Mouse (Mus musculus) heart, embryonic 14.5 days (tissue): ENCODE results near the gene Mgst2. TPM values are rescaled to one million over a fixed set of nuclear protein-coding genes. Genes with fewer than 3 reads are reported as not detected.

Source experiments
- ATAC-seq: fragments of 200-750 bp; cut with Nextera tagmentation; 2 replicates; pipeline ENCODE4 v1.8.0; 2017; ENCODE audit warnings: low read depth, moderate TSS enrichment; ENCODE audit not compliant: insufficient number of reproducible peaks, insufficient read depth, low FRiP score
- H3K27ac ChIP-seq, 2 experiments: fragments of 200-500 bp in 1 of 2; fragments of 300-500 bp in 1 of 2; sonication (generic) in 1 of 2; replicated peaks in 1 of 2; 2 replicates each; pipeline ENCODE4 v1.5.1; 2012 to 2014; ENCODE audit warnings: low read depth in 2 of 2, low read length in 2 of 2, control low read depth in 1 of 2, mild to moderate bottlenecking in 1 of 2, mixed read lengths in 1 of 2; ENCODE audit not compliant: control insufficient read depth in 1 of 2, insufficient read depth in 1 of 2
- H3K27me3 ChIP-seq: fragments of 300-500 bp; sonication (generic); 2 replicates; pipeline ENCODE4 v1.6.1; 2014; ENCODE audit warnings: mild to moderate bottlenecking, low read length, control low read depth; ENCODE audit not compliant: control insufficient read depth, insufficient read depth
- H3K36me3 ChIP-seq: fragments of 300-500 bp; sonication (generic); 2 replicates; pipeline ENCODE4 v1.6.1; 2014; ENCODE audit warnings: mild to moderate bottlenecking, control low read depth, low read length, mixed read lengths; ENCODE audit not compliant: control insufficient read depth, insufficient read depth
- H3K4me1 ChIP-seq, 2 experiments: fragments of 200-500 bp in 1 of 2; fragments of 300-500 bp in 1 of 2; sonication (generic) in 1 of 2; 2 replicates each; pipeline ENCODE4 v1.6.1; 2012 to 2014; ENCODE audit warnings: low read length in 2 of 2, control low read depth in 1 of 2, mixed read lengths in 1 of 2; ENCODE audit not compliant: control insufficient read depth in 2 of 2, insufficient read depth in 2 of 2
- H3K4me2 ChIP-seq: fragments of 300-500 bp; sonication (generic); 2 replicates; pipeline ENCODE4 v1.6.1; 2014; ENCODE audit warnings: mild to moderate bottlenecking, low read length
- H3K4me3 ChIP-seq, 2 experiments: fragments of 200-500 bp in 1 of 2; fragments of 300-500 bp in 1 of 2; sonication (generic) in 1 of 2; 2 replicates each; pipeline ENCODE4 v1.5.1; 2012 to 2014; ENCODE audit warnings: low read length in 2 of 2, mild to moderate bottlenecking in 2 of 2, control low read depth in 1 of 2, low read depth in 1 of 2, moderate library complexity in 1 of 2; ENCODE audit not compliant: control insufficient read depth in 1 of 2, insufficient read depth in 1 of 2
- H3K9ac ChIP-seq: fragments of 300-500 bp; sonication (generic); 2 replicates; pipeline ENCODE4 v1.6.1; 2014; ENCODE audit warnings: mild to moderate bottlenecking, low read length
- H3K9me3 ChIP-seq: fragments of 300-500 bp; sonication (generic); 2 replicates; pipeline ENCODE4 v1.6.1; 2016; ENCODE audit warnings: low read length, control low read depth; ENCODE audit not compliant: control insufficient read depth
- WGBS: fragments of 180-500 bp; shearing (Covaris S2); extraction: QIAGEN DNeasy Blood & Tissue Kit; methylation state at CpG from one replicate; pipeline ENCODE4 v1.1.7; 2014; 5-methylcytosine and 5-hydroxymethylcytosine counted together
- polyA plus RNA-seq: library from polyadenylated mRNA; unstranded; fragments of >200 nt; fragmentation: Nextera tagmentation; extraction: Ambion mirVana; gene quantifications from 2 replicates; pipeline ENCODE4 v1.2.1, GENCODE M21; 2014

Mgst2 gene
- polyA plus RNA-seq, 1 experiment from 2014 or later: 5.1 TPM

GRCm38 (mm10) chr3:51652701-51653100, 7.5 kb upstream of the Mgst2 start:
- H3K9me3 ChIP-seq: no peaks in the 10 kb centered on the region

DNA sequence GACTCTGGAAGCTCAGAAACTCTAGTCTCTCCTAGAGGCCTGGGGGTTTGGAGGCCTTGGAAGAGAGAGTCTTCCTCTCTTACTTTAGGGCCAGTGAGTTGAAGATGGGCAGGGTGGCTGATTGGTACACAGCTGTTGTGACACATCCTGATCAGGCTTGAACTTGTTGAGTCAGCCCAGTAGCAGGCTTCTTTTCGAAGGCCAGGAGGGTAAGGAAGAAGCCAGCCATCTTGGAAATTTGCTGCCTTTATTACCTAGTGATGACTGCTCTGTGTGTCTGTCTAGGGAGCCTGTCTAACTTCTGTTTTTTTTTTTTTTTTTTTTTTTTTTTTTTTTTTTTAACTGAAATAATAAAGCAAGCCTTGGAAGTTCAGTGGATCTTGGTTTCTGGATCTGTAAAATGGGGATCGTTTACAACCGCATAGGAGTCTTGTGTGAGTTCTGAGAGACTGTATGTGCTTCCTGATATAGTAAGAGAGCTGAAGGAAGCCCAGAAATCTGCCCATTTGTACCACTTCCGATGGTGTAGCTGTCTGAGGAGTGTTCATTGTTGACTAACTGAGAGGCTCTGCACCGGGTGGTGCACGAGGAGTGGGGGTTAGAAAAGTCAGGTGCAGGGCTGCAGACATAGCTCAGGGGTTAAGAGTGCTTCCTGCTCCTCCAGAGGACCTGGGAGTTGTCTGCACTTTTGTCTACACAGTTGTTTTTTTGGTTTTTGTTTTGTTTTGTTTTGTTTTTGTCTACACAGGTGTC, 5.7 kb upstream of the Mgst2 start:
- no peak overlapping the region for H3K4me2 ChIP-seq
- H3K27me3 ChIP-seq: no peaks in the 10 kb centered on the region
- H3K9ac ChIP-seq: no peak overlapping the region
- no peak for ATAC-seq
- no peak overlapping the region for H3K4me3 ChIP-seq
- H3K4me1 ChIP-seq: peaks cover 15 to 21% of the 10 kb centered on the region in 2 experiments
- no peaks in the 10 kb centered on the region for H3K9me3 ChIP-seq
- H3K27ac ChIP-seq: no peak overlapping the region
- no peaks in the 10 kb centered on the region for H3K36me3 ChIP-seq
- WGBS: 78% methylated on average over 6 of the region's 6 CpGs

More at GRCm38 (mm10) chr3:51652701-51653100, 7.5 kb upstream of the Mgst2 start:
- peak overlapping the region; percentile 58 for H3K4me2 ChIP-seq
- peak overlapping the region in 1 of 2 experiments; percentile 12; a peak in 1 of 4 replicates for H3K4me3 ChIP-seq
- no peaks in the 10 kb centered on the region for H3K36me3 ChIP-seq
- WGBS: 4% methylated on average over 7 of the region's 9 CpGs
- no peaks in the 10 kb centered on the region for H3K27me3 ChIP-seq
- H3K9ac ChIP-seq: peak overlapping the region; percentile 22
- peaks cover 21 to 26% of the 10 kb centered on the region in 2 experiments for H3K4me1 ChIP-seq
- ATAC-seq: 0 out of 2 replicates have a peak, but pooled peaks have one; percentile 25
- H3K27ac ChIP-seq: peak overlapping the region in 1 of 2 experiments; percentile 35; a peak in 2 of 4 replicates

DNA sequence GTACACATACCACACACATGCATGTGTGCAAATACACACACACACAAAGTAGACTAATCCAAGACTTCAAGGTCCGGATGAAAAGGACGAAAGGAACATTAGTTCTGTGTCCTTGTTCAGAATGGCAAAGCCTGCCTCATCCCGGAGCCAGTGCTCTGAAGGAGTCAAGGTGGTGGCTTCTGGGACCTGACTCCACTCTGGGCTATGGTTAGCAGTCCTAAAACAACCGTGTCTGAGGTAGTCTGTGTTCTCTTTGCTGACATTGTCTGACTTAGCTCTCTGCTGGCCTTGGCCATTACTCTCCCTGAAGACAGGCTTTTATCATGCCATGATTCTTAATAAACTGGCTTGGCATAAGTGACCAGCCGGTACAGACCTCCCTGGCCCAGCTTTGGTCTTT, 745 bp upstream of the Mgst2 start:
- ATAC-seq: no peak
- no peak overlapping the region for H3K4me2 ChIP-seq

DNA sequence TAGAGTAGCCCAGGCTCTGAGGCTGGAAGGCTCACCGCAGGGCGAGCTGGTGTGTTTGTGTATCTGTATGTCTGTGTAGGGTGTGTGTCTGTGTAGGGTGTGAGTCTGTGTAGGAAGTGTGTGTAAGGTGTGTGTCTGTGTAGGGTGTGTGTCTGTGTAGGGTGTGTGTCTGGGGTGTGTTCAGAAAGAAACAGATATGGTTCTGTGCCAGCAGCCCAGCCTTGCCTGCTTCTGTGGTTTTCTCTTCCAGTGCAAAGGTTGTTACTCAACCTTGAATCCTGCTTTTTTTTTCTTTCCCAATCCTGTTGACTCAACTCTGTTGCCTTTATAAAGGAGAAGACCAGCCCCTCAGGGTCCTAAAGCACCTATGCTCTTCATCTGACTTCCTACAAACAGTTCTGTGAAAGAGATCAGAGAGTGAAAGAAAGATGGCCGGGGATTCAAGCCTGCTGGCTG, 689 bp downstream of the Mgst2 start:
- H3K36me3 ChIP-seq: no peaks in the 10 kb centered on the region
- H3K9me3 ChIP-seq: no peaks in the 10 kb centered on the region
- H3K27me3 ChIP-seq: no peaks in the 10 kb centered on the region
- peaks cover 19 to 26% of the 10 kb centered on the region in 2 experiments for H3K4me1 ChIP-seq
- no peak overlapping the region for H3K4me2 ChIP-seq
- 86% methylated on average over 3 of the region's 3 CpGs for WGBS
- no peak overlapping the region for H3K4me3 ChIP-seq
- no peak overlapping the region for H3K9ac ChIP-seq
- H3K27ac ChIP-seq: no peak overlapping the region
- no peak for ATAC-seq

More for the DNA sequence above, 745 bp upstream of the Mgst2 start:
- H3K27me3 ChIP-seq: no peaks in the 10 kb centered on the region
- H3K4me1 ChIP-seq: peaks cover 19 to 27% of the 10 kb centered on the region in 2 experiments
- H3K27ac ChIP-seq: no peak overlapping the region
- 85% methylated on average over 5 of the region's 5 CpGs for WGBS
- no peaks in the 10 kb centered on the region for H3K36me3 ChIP-seq
- no peak overlapping the region for H3K4me3 ChIP-seq
- H3K9me3 ChIP-seq: no peaks in the 10 kb centered on the region
- no peak overlapping the region for H3K9ac ChIP-seq

DNA sequence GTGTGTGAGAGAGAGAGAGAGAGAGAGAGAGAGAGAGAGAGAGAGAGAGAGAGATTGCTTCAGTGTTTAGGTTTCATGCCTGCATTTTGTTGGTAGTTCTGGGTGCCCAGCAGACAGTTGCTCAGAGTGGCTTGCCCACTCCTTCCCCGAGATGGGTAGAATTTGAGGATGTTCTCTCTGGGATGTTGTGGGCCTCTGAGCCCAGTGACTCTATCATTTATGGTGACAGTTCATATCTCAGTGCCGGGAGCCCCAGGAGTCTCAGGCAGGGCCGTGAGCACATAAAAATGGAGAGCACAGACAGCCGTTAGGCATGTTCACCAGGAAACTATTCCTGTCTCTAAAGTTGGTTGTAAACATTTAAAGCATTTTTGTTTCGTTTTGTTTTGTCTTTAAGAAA, 1.2 kb downstream of the Mgst2 start:
- Histone ChIP-seq H3K27me3 (no peaks in the 10 kb centered on the region), H3K4me3 (no peak overlapping the region), H3K4me1 (peaks cover 22 to 26% of the 10 kb centered on the region in 2 experiments), H3K9me3 (no peaks in the 10 kb centered on the region), H3K9ac (no peak overlapping the region), H3K4me2 (no peak overlapping the region), H3K27ac (no peak overlapping the region), H3K36me3 (no peaks in the 10 kb centered on the region)
- 48% methylated on average over 5 of the region's 5 CpGs for WGBS
- no peak for ATAC-seq

GRCm38 (mm10) chr3:51661880-51662550, 1.9 kb downstream of the Mgst2 start:
- peaks cover 22 to 26% of the 10 kb centered on the region in 2 experiments for H3K4me1 ChIP-seq
- ATAC-seq: no peak
- no peaks in the 10 kb centered on the region for H3K36me3 ChIP-seq
- H3K27ac ChIP-seq: 0 out of 4 replicates have a peak overlapping the region, but pooled peaks of 1 of the 2 experiments have one; percentile 28
- peak overlapping the region; percentile 14; the same call in 1 of the 2 replicates for H3K9ac ChIP-seq
- WGBS: 67% methylated on average over 11 of the region's 11 CpGs
- H3K4me2 ChIP-seq: 0 out of 2 replicates have a peak overlapping the region, but pooled peaks have one; percentile 8
- no peak overlapping the region for H3K4me3 ChIP-seq
- H3K9me3 ChIP-seq: no peaks in the 10 kb centered on the region
- H3K27me3 ChIP-seq: no peaks in the 10 kb centered on the region

GRCm38 (mm10) chr3:51662557-51662956, 2.4 kb downstream of the Mgst2 start:
- H3K27me3 ChIP-seq: no peaks in the 10 kb centered on the region
- H3K4me3 ChIP-seq: no peak overlapping the region
- H3K36me3 ChIP-seq: no peaks in the 10 kb centered on the region
- 29% methylated on average over 6 of the region's 6 CpGs for WGBS
- peaks cover 22 to 26% of the 10 kb centered on the region in 2 experiments for H3K4me1 ChIP-seq
- 0 out of 2 replicates have a peak overlapping the region, but pooled peaks have one; percentile 5 for H3K9ac ChIP-seq
- H3K9me3 ChIP-seq: no peaks in the 10 kb centered on the region
- 0 out of 2 replicates have a peak overlapping the region, but pooled peaks have one; percentile 8 for H3K4me2 ChIP-seq
- peak overlapping the region in 1 of 2 experiments; percentile 28; a peak in 1 of 4 replicates for H3K27ac ChIP-seq
- ATAC-seq: no peak
